Mouse (Mus musculus): Measurements from ENCODE around the gene Immt. TPM values are rescaled to one million over a fixed set of nuclear protein-coding genes. Genes with fewer than 3 reads are reported as not detected.
"Not testable (repeated sequence)": the region's sequence is repeated elsewhere in the genome, so short reads cannot be mapped to it uniquely, and the experiment has no call there.

The Immt gene
- polyA plus RNA-seq, 1 experiment, result 111 TPM

- peaks cover 33% of the 10 kb centered on the region for H3K36me3 ChIP-seq (ENCODE audit: control insufficient read depth, insufficient read depth)
- no peak overlapping the region for H3K4me3 ChIP-seq (ENCODE audit: insufficient read depth, poor library complexity, severe bottlenecking)
- peaks cover 56% of the 10 kb centered on the region for H3K79me2 ChIP-seq (ENCODE audit: control insufficient read depth, insufficient read depth)
- no peaks in the 10 kb centered on the region for H3K27me3 ChIP-seq (ENCODE audit: control insufficient read depth, insufficient read depth, insufficient read length)
- H3K79me3 ChIP-seq (ENCODE audit: low read depth), result peaks cover 40% of the 10 kb centered on the region
- H3ac ChIP-seq (ENCODE audit: control insufficient read depth, insufficient read length, low read depth), result no peak overlapping the region
- TF ChIP-seq USF1 (IDR thresholded peaks at IDR 0.05; ENCODE audit: low read depth), result no peak
Observed at GRCm38 (mm10) chr6:71911686-71912450, 80.7 kb downstream of the Immt start.

GRCm38 (mm10) chr6:71920752-71921151 is 89.6 kb downstream of the Immt start:
- no peaks in the 10 kb centered on the region for H3K79me3 ChIP-seq (ENCODE audit: low read depth)
- no peak overlapping the region for H3K4me3 ChIP-seq (ENCODE audit: insufficient read depth, poor library complexity, severe bottlenecking)
- H3K79me2 ChIP-seq (ENCODE audit: control insufficient read depth, insufficient read depth), result no peaks in the 10 kb centered on the region
- H3K36me3 ChIP-seq (ENCODE audit: control insufficient read depth, insufficient read depth), result peaks cover 58% of the 10 kb centered on the region
- TF ChIP-seq FOSL1 (IDR thresholded peaks at IDR 0.05; ENCODE audit: insufficient read depth, low read length, poor library complexity, severe bottlenecking) (no peak), MAX (IDR thresholded peaks at IDR 0.05) (no peak), CEBPB (IDR thresholded peaks at IDR 0.05; ENCODE audit: low read depth) (no peak), USF1 (IDR thresholded peaks at IDR 0.05; ENCODE audit: low read depth) (no peak), MYOD1 (IDR thresholded peaks at IDR 0.05; ENCODE audit: control insufficient read depth, insufficient read length, low read depth) (no peak), MYOG (IDR thresholded peaks at IDR 0.05; ENCODE audit: control insufficient read depth, extremely low read depth, insufficient read length) (no peak), CTCF (IDR thresholded peaks at IDR 0.05; ENCODE audit: control insufficient read depth, insufficient read depth, insufficient read length) (no peak)
- H3K27me3 ChIP-seq (ENCODE audit: control insufficient read depth, insufficient read depth, insufficient read length), result no peaks in the 10 kb centered on the region
- H3ac ChIP-seq (ENCODE audit: control insufficient read depth, insufficient read length, low read depth), result no peak overlapping the region

GRCm38 (mm10) chr6:71925233-71925632 is 94.1 kb downstream of the Immt start:
- not testable (repeated sequence) for H3ac ChIP-seq (ENCODE audit: control insufficient read depth, insufficient read length, low read depth); H3K79me2 ChIP-seq (ENCODE audit: control insufficient read depth, insufficient read depth); H3K4me3 ChIP-seq (ENCODE audit: insufficient read depth, poor library complexity, severe bottlenecking); H3K79me3 ChIP-seq (ENCODE audit: low read depth); H3K27me3 ChIP-seq (ENCODE audit: control insufficient read depth, insufficient read depth, insufficient read length)
- H3K36me3 ChIP-seq (ENCODE audit: control insufficient read depth, insufficient read depth), result peaks cover 75% of the 10 kb centered on the region

Other genes starting within 250 kb of the Immt start
- 4.9 TPM for gene Kdm3a, start 198.3 kb upstream of the Immt start, polyA plus RNA-seq (2012; fragmentation: generic; extraction: Trizol)
- gene Reep1, start 123.8 kb upstream of the Immt start, polyA plus RNA-seq (2012; fragmentation: generic; extraction: Trizol), result 0.14 TPM
- 19.9 TPM for gene Mrpl35, start 4.4 kb upstream of the Immt start, polyA plus RNA-seq (2012; fragmentation: generic; extraction: Trizol)
- gene Ptcd3, start 77.4 kb downstream of the Immt start, polyA plus RNA-seq (2012; fragmentation: generic; extraction: Trizol), result 23.6 TPM
- 35.1 TPM for gene Polr1a, start 77.7 kb downstream of the Immt start, polyA plus RNA-seq (2012; fragmentation: generic; extraction: Trizol)